ENCODE assay signal across 17 mouse cellular contexts in genomic region chr12:99380124-99380523, GRCm38 (mm10).
A peak's percentile ranks its signal among the peaks of the same experiment; 100 is the strongest.
DNase-seq lines count a peak whose midpoint lies in the region; ATAC-seq and TF ChIP-seq lines count a peak whose summit lies in the region.
"Had no signal": no experiment of that assay in that cellular context is flagged by ENCODE, and none has a peak within 500 bp of the region (broad histone marks: within the 10 kb centered on the region; RNA-seq: fewer than 3 reads in every experiment).

No protein-coding gene starts in this region.

- TF ChIP-seq POLR2A in brain, embryonic 14.5 days (IDR thresholded peaks at IDR 0.05; ENCODE audit: borderline replicate concordance, extremely low read depth, insufficient read depth, insufficient read length, poor library complexity, severe bottlenecking), result no peak

- H3K27me3 ChIP-seq in forebrain, embryonic 11.5 days (ENCODE audit: control insufficient read depth, insufficient read depth, low read length), result no peaks in the 10 kb centered on the region
- H3K27me3 ChIP-seq in forebrain, postnatal 0 days (ENCODE audit: insufficient read depth, low read length), result no peaks in the 10 kb centered on the region
- no peaks in the 10 kb centered on the region for H3K27me3 ChIP-seq in hindbrain, embryonic 10.5 days (ENCODE audit: insufficient read depth, poor library complexity, severe bottlenecking)
- no peaks in the 10 kb centered on the region for H3K27me3 ChIP-seq in hindbrain, embryonic 16.5 days (replicated peaks; ENCODE audit: control insufficient read depth, insufficient read depth, low read length)
- H3K27me3 ChIP-seq in liver, embryonic 14.5 days (ENCODE audit: control insufficient read depth, insufficient read depth, low read length), result no peaks in the 10 kb centered on the region
- no peaks in the 10 kb centered on the region for H3K27me3 ChIP-seq in liver, postnatal 0 days (ENCODE audit: insufficient read depth, low read length)
- H3K27me3 ChIP-seq: embryonic facial prominence, embryonic 13.5 days; intestine, embryonic 15.5 days had no signal

- no peak overlapping the region for H3K4me3 ChIP-seq in forebrain, embryonic 11.5 days (ENCODE audit: low read depth, low read length)
- no peak overlapping the region for H3K4me3 ChIP-seq in forebrain, postnatal 0 days (ENCODE audit: low read depth, low read length)
- H3K4me3 ChIP-seq in hindbrain, embryonic 10.5 days, result no peak overlapping the region
- H3K4me3 ChIP-seq in hindbrain, embryonic 16.5 days (ENCODE audit: low read length), result no peak overlapping the region
- H3K4me3 ChIP-seq in liver, embryonic 14.5 days (ENCODE audit: insufficient read depth in 1 of 2, low read depth in 2 of 2, low read length in 2 of 2), result no peak overlapping the region
- no peak overlapping the region for H3K4me3 ChIP-seq in liver, postnatal 0 days (ENCODE audit: low read depth, low read length)
- H3K4me3 ChIP-seq: embryonic facial prominence, embryonic 13.5 days; heart, embryonic 10.5 days; intestine, embryonic 15.5 days had no signal

- DNase-seq in forebrain, embryonic 11.5 days (ENCODE audit: low spot score), result no peak
- no peak for DNase-seq in forebrain, postnatal 0 days
- no peak for DNase-seq in hindbrain, embryonic 10.5 days (ENCODE audit: low spot score)
- no peak for DNase-seq in liver, embryonic 14.5 days (ENCODE audit: low read depth in 3 of 3, low spot score in 3 of 3)
- no peak for DNase-seq in liver, postnatal 0 days
- peak; percentile 65 for DNase-seq in brain, embryonic 14.5 days (ENCODE audit: low read depth)
- DNase-seq: adrenal gland, postnatal 10 days; cerebellum, adult 18-20 months; cerebellum, adult 9-11 months; cerebellum, postnatal 36 days; heart, adult 18-20 months; heart, postnatal 10 days; heart, postnatal 4 days had no signal

- no peak overlapping the region for H3K27ac ChIP-seq in forebrain, embryonic 11.5 days (ENCODE audit: low read depth, low read length)
- no peak overlapping the region for H3K27ac ChIP-seq in forebrain, postnatal 0 days (ENCODE audit: low read depth, low read length)
- 0 out of 2 replicates have a peak overlapping the region, but pooled peaks have one; percentile 1 for H3K27ac ChIP-seq in hindbrain, embryonic 10.5 days
- no peak overlapping the region for H3K27ac ChIP-seq in hindbrain, embryonic 16.5 days (ENCODE audit: low read depth, low read length)
- H3K27ac ChIP-seq in liver, embryonic 14.5 days, result no peak overlapping the region
- no peak overlapping the region for H3K27ac ChIP-seq in liver, postnatal 0 days (ENCODE audit: low read depth)
- H3K27ac ChIP-seq: embryonic facial prominence, embryonic 13.5 days; intestine, embryonic 15.5 days had no signal

- peaks cover 2% of the 10 kb centered on the region; the same call in 1 of the 2 replicates for H3K36me3 ChIP-seq in forebrain, embryonic 11.5 days (ENCODE audit: control insufficient read depth, insufficient read depth, low read length)
- H3K36me3 ChIP-seq in forebrain, postnatal 0 days (ENCODE audit: insufficient read depth), result no peaks in the 10 kb centered on the region
- H3K36me3 ChIP-seq in hindbrain, embryonic 10.5 days, result peaks cover 50% of the 10 kb centered on the region
- H3K36me3 ChIP-seq in hindbrain, embryonic 16.5 days (ENCODE audit: control insufficient read depth, insufficient read depth, low read length), result no peaks in the 10 kb centered on the region
- no peaks in the 10 kb centered on the region for H3K36me3 ChIP-seq in liver, embryonic 14.5 days (replicated peaks; ENCODE audit: control insufficient read depth, insufficient read depth, low read depth)
- H3K36me3 ChIP-seq in liver, postnatal 0 days (replicated peaks; ENCODE audit: insufficient read depth, low read length), result 0 out of 2 replicates have a peak, but pooled peaks cover 10% of the 10 kb centered on the region

- no peak for TF ChIP-seq EP300 in liver, embryonic 14.5 days (IDR thresholded peaks at IDR 0.05; ENCODE audit: low read depth)
- TF ChIP-seq EP300 in liver, postnatal 0 days (IDR thresholded peaks at IDR 0.05; ENCODE audit: low read depth), result no peak

- no peaks in the 10 kb centered on the region for H3K9me3 ChIP-seq in forebrain, embryonic 11.5 days (ENCODE audit: control insufficient read depth, low read length)
- no peaks in the 10 kb centered on the region for H3K9me3 ChIP-seq in forebrain, postnatal 0 days (ENCODE audit: low read length)
- peaks cover 1% of the 10 kb centered on the region; the same call in 1 of the 2 replicates for H3K9me3 ChIP-seq in hindbrain, embryonic 10.5 days
- H3K9me3 ChIP-seq in hindbrain, embryonic 16.5 days (ENCODE audit: control insufficient read depth, low read length), result no peaks in the 10 kb centered on the region
- H3K9me3 ChIP-seq in liver, embryonic 14.5 days (ENCODE audit: control insufficient read depth, low read length), result no peaks in the 10 kb centered on the region
- H3K9me3 ChIP-seq in liver, postnatal 0 days (ENCODE audit: low read length), result no peaks in the 10 kb centered on the region
- H3K9me3 ChIP-seq: embryonic facial prominence, embryonic 13.5 days; heart, embryonic 10.5 days; intestine, embryonic 15.5 days had no signal

- H3K4me1 ChIP-seq in forebrain, embryonic 11.5 days (replicated peaks; ENCODE audit: control insufficient read depth, insufficient read depth, low read length), result peaks cover 2% of the 10 kb centered on the region; the same call in 1 of the 2 replicates
- H3K4me1 ChIP-seq in forebrain, postnatal 0 days (ENCODE audit: insufficient read depth), result peaks cover 17% of the 10 kb centered on the region
- peaks cover 55% of the 10 kb centered on the region for H3K4me1 ChIP-seq in hindbrain, embryonic 10.5 days (replicated peaks)
- H3K4me1 ChIP-seq in hindbrain, embryonic 16.5 days (ENCODE audit: control insufficient read depth, insufficient read depth, low read depth, low read length), result peaks cover 14% of the 10 kb centered on the region
- peaks cover 5 to 13% of the 10 kb centered on the region in 2 experiments; a peak in 3 of 4 replicates for H3K4me1 ChIP-seq in liver, embryonic 14.5 days (replicated peaks; ENCODE audit: control insufficient read depth in 2 of 2, insufficient read depth in 2 of 2, low read length in 1 of 2)
- H3K4me1 ChIP-seq in liver, postnatal 0 days (ENCODE audit: insufficient read depth), result peaks cover 15% of the 10 kb centered on the region; the same call in 1 of the 2 replicates

- 0 out of 2 replicates have a peak, but pooled peaks have one; percentile 34 for ATAC-seq in forebrain, embryonic 11.5 days (replicated peaks; ENCODE audit: low FRiP score)
- no peak for ATAC-seq in forebrain, postnatal 0 days
- no peak for ATAC-seq in hindbrain, embryonic 16.5 days
- peak; percentile 16; the same call in 1 of the 2 replicates for ATAC-seq in liver, embryonic 14.5 days (ENCODE audit: insufficient read depth)
- ATAC-seq in liver, postnatal 0 days, result no peak
- ATAC-seq: intestine, embryonic 15.5 days had no signal

- no peak overlapping the region for H3K9ac ChIP-seq in forebrain, embryonic 11.5 days (ENCODE audit: low read length)
- H3K9ac ChIP-seq in forebrain, postnatal 0 days, result no peak overlapping the region
- H3K9ac ChIP-seq in hindbrain, embryonic 16.5 days (ENCODE audit: low read depth, low read length), result no peak overlapping the region
- no peak overlapping the region for H3K9ac ChIP-seq in liver, embryonic 14.5 days (replicated peaks)
- H3K9ac ChIP-seq in liver, postnatal 0 days (replicated peaks), result no peak overlapping the region
- H3K9ac ChIP-seq: embryonic facial prominence, embryonic 13.5 days; intestine, embryonic 15.5 days had no signal

- TF ChIP-seq CTCF in forebrain, postnatal 0 days (IDR thresholded peaks at IDR 0.05; ENCODE audit: low read depth), result no peak
- no peak for TF ChIP-seq CTCF in liver, embryonic 14.5 days (IDR thresholded peaks at IDR 0.05; ENCODE audit: low read depth)
- TF ChIP-seq CTCF in liver, postnatal 0 days (IDR thresholded peaks at IDR 0.05; ENCODE audit: low read depth), result no peak
- no peak for TF ChIP-seq CTCF in brain, embryonic 14.5 days (IDR thresholded peaks at IDR 0.05; ENCODE audit: borderline replicate concordance, extremely low read depth, insufficient read depth, insufficient read length)

- H3K4me2 ChIP-seq in forebrain, embryonic 11.5 days (ENCODE audit: low read depth, low read length, severe bottlenecking), result no peak overlapping the region
- H3K4me2 ChIP-seq in forebrain, postnatal 0 days (ENCODE audit: low read depth), result no peak overlapping the region
- H3K4me2 ChIP-seq in hindbrain, embryonic 16.5 days (ENCODE audit: low read length), result no peak overlapping the region
- H3K4me2 ChIP-seq in liver, embryonic 14.5 days (ENCODE audit: low read depth), result no peak overlapping the region
- H3K4me2 ChIP-seq in liver, postnatal 0 days (ENCODE audit: low read depth, low read length), result no peak overlapping the region
- H3K4me2 ChIP-seq: embryonic facial prominence, embryonic 13.5 days; intestine, embryonic 15.5 days had no signal

- 63% methylated on average over 6 of the region's 6 CpGs for WGBS in forebrain, embryonic 11.5 days
- 31% methylated on average over 6 of the region's 6 CpGs for WGBS in forebrain, postnatal 0 days
- WGBS in hindbrain, embryonic 10.5 days, result 77% methylated on average over 6 of the region's 6 CpGs
- 54% methylated on average over 6 of the region's 6 CpGs for WGBS in hindbrain, embryonic 16.5 days
- WGBS in liver, embryonic 14.5 days (ENCODE audit: insufficient replicate concordance), result 73% methylated on average over 6 of the region's 6 CpGs
- 87% methylated on average over 6 of the region's 6 CpGs for WGBS in liver, postnatal 0 days (ENCODE audit: insufficient replicate concordance)

Comparison
In these comparisons a context has a peak if more than half of its experiments do, and no peak if none do; other contexts are left out.
1. ATAC-seq: peak in forebrain, embryonic 11.5 days (single experiment) and liver, embryonic 14.5 days (single experiment); none in forebrain, postnatal 0 days (single experiment), hindbrain, embryonic 16.5 days (single experiment) and liver, postnatal 0 days (single experiment).